Mouse (Mus musculus) kidney, adult 11 months (tissue): Measurements from ENCODE around the gene Maged2.
"Not testable (repeated sequence)": the region's sequence is repeated elsewhere in the genome, so short reads cannot be mapped to it uniquely, and the experiment has no call there.

Experiments used
- DNase-seq: peaks from one replicate; pipeline ENCODE4 v3.0.0; 2022

Maged2 gene

DNA sequence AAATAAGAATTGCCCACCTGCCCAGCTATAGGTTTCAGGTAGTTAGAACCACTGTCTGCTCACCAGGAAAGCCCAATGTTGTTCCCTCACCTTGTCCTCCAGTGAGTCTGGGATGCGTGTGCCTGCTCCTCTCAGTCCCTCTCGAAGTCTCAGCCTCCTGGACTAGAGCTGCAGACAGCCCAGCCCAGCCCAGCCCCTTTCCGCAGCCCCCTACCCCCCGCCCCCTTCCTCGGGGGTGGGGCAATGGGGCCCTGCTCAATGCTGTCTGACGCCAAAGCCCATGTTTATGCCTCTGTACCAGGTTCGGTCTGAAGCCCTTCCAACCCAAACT lies at the start of gene Maged2:
Maged2 (minus strand) TSS at position 207 of the 331 bp plus-strand sequence.
- DNase-seq, result no peak

DNA sequence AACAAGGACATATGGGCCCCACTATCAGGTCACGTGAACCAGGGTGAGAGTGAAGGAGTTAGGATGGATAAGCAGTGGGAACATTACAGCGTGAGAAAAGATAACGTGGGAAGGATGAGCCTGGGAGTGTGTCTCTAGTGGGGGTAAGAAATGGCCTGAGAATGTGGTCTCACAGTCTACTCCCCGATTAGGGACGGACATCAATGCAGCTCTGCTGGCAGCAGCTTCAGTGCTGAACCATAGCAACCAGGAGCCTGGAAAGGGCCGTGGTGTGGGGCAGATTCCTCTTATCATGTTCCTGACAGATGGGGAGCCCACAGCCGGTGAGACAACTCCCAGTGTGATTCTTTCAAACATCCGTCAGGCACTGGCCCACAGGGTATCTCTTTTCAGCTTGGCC lies 34.1 kb upstream of the Maged2 start:
- DNase-seq, result no peak

DNA sequence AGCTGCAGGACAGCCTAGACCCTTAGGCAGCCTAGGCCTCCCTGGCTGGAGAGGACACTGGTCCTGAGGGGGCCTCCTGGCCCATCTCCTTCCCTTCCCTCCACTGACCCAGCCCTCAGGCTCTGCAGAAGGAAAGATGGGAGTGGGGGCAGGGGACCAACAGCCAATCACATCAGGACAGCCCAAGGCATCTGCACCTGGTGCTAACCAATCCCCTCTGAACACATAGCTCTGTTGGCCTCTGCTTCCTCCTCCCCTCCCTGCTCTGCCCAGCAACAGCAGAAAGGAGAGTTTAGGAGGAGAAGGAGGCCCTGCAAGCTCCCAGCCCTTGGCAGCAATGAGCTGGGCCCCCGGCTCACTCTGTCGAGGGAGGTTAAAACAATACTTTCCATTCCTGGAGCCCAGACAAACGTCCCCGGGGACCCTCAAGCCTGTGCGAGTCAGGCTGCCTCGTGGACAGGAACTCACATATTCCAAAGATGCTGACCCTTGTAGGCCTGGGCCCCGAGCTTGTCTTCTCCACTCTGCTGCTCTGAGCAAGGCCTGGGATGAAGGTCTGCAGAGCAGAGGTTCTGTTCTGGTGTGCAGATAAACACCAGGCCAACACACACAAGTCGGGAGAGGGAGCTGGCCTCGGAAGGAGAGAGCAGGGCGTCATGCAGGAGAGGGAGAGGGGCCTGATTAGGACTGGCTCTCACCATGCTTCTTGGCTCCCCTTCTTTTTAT lies 31.5 kb upstream of the Maged2 start:
- DNase-seq, result not testable (repeated sequence)

DNA sequence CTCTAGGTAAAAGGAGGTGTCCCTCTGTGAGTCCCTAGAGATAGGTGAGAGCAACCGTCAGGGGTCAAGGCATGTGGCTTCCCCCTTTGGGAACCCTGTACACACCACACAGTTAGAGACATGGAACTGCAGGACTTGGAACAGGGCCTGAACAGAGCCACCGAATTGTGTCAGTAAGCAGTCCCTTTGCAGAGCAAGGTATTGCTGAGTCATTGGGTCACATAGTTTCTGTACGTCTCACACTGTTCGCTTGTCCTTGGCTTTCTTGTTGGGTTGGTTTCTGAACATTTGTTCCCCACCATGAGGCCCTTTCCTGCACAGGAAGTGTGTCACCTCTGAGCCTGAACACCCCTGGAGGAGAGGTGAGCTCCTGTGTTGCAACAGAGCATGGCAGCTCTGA lies 29.1 kb upstream of the Maged2 start:
- DNase-seq, result not testable (repeated sequence)

DNA sequence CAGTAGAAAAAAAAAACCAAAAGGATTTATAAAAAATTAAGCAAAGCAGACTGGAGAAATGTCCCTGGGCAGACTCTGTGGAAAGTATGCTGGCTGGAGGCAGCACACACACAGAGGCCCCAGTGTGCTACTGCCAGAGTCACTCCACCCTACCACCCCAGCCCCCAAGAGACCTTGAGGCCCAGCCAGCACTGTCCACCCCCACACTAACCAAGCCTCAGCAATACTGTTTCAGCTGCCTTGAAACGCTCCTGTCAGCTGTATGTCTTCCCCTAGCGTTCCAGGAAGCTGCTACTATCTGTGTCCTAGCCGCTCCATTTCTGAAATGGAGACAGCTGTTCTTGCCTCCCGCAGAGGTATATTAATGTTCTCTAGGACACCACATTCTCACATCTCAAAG lies 16.2 kb upstream of the Maged2 start:
- no peak for DNase-seq

DNA sequence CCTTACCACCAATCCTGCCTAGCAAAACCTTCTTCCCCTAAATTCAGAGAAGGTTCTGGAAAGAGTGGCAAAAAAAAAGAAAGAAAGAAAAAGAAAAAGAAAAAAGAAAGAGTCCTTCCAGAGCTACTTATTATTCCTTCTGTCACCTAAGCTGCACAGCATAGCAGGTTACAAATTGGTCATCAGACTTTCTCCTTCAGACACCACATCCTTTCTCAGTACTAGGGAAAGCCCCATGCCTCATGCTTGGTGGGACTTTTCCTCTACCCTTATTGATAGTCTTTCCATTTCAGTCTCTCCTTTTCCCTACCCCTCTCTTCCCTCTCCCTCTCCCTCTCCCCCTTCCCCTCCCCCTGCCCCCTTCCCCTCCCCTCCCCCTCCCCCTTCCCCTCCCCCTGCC lies 3.1 kb upstream of the Maged2 start:
- DNase-seq, result no peak

DNA sequence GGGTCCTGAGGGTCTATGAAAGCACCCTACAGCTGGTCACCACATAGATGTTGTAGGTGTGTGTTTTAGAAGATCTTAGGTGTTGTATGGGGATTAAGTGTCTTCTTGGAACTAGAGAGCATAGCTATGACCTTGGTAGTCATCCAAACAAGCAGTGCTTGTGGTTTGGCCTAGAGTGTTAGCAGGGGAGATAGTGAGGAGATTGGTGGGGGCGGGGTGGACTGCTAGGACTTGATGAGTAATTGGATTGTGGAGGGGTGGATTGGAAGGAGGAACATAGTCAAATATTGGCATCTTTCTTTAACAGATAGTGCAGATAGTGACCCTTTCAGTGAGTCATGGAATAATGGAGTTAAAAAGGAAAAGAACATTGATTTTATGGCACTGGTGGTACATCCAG lies 1.5 kb upstream of the Maged2 start:
- no peak for DNase-seq

DNA sequence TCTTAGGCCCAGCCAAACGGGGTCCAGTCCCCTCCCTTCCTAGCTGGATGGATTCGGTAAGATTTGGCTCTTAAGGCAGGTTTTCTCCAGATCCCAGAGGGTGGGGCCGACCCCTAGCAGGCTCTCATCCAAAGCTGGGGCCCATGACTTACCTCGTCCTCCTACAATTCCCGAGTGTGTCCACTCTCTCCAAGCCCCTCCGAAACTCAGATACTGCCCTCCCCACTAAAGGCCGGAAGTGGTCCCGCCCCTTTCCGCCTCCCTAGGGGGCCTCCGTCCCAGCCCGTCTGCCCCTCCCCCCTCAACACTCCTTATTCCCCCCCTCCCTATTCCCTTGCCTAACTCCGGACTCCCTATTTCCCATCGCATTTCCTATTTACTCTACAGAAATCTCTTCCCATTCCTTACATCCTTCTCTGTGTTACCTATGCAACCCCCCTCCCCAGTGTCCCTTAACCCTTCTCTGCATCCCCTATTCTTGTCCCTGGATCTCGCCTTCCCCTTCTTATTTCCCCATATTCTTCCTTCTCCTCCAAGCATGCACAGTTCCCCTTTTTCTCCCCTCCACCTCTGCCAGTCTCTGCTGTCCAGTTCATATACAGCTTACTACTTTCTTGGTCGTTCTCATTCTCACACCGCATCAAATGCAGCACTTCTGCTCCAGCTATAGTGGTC lies 544 bp downstream of the Maged2 start:
- DNase-seq, result peak; percentile 14

DNA sequence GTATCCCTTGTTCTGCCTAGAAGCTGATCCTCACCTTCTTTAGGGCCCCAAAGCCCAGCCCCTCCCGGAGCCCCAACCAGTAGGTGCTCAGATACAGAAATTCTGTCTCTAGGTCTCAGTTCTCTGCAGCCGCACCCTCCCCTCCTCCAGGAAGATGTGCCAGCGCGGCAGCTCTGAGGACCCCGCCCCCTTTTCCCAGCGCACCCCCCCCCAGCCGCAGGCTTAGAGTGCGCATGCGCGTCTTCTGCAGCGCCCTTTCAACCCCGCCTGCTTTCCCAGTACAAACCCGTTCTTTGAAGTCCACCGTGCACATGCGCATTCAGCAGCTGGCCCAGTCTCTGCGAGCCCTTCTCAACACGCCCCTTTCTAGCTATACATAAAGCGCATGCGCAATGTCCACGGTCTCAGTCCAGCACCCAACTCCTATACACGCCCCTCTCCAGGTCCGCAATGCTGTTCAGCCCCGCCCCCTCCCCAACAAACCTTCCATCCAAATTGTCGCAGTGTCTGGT lies 1.3 kb downstream of the Maged2 start:
- peak; percentile 86 for DNase-seq

DNA sequence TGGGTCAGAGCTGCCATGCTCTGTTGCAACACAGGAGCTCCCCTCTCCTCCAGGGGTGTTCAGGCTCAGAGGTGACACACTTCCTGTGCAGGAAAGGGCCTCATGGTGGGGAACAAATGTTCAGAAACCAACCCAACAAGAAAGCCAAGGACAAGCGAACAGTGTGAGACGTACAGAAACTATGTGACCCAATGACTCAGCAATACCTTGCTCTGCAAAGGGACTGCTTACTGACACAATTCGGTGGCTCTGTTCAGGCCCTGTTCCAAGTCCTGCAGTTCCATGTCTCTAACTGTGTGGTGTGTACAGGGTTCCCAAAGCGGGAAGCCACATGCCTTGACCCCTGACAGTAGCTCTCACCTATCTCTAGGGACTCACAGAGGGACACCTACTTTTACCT lies 13.2 kb downstream of the Maged2 start:
- DNase-seq, result not testable (repeated sequence)

DNA sequence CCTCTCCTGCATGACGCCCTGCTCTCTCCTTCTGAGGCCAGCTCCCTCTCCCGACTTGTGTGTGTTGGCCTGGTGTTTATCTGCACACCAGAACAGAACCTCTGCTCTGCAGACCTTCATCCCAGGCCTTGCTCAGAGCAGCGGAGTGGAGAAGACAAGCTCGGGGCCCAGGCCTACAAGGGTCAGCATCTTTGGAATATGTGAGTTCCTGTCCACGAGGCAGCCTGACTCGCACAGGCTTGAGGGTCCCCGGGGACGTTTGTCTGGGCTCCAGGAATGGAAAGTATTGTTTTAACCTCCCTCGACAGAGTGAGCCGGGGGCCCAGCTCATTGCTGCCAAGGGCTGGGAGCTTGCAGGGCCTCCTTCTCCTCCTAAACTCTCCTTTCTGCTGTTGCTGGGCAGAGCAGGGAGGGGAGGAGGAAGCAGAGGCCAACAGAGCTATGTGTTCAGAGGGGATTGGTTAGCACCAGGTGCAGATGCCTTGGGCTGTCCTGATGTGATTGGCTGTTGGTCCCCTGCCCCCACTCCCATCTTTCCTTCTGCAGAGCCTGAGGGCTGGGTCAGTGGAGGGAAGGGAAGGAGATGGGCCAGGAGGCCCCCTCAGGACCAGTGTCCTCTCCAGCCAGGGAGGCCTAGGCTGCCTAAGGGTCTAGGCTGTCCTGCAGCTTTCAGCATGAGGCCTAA lies 15.5 kb downstream of the Maged2 start:
- DNase-seq, result not testable (repeated sequence)
